Mouse (Mus musculus): ENCODE results near the gene Ap2b1. TPM values are rescaled to one million over a fixed set of nuclear protein-coding genes. Genes with fewer than 3 reads are reported as not detected.
"Not testable (repeated sequence)": the region's sequence is repeated elsewhere in the genome, so short reads cannot be mapped to it uniquely, and the experiment has no call there.

Gene Ap2b1
- polyA plus RNA-seq, 1 experiment = 26.5 TPM

- Histone ChIP-seq H3K4me1 (ENCODE audit: control insufficient read depth, insufficient read depth, insufficient read length, low read length) (no peaks in the 10 kb centered on the region; the same call in 1 of the 2 replicates), H3K27ac (replicated peaks; ENCODE audit: low read depth, low read length) (peak overlapping the region; percentile 53), H3K4me3 (ENCODE audit: insufficient read depth, low read depth, low read length) (peak overlapping the region; percentile 61)
Measured at GRCm38 (mm10) chr11:83291375-83292250, 7.2 kb upstream of the Ap2b1 start.

GRCm38 (mm10) chr11:83292251-83292587 is 6.6 kb upstream of the Ap2b1 start:
- Histone ChIP-seq H3K4me3 (ENCODE audit: insufficient read depth, low read depth, low read length) (peak overlapping the region; percentile 61), H3K4me1 (ENCODE audit: control insufficient read depth, insufficient read depth, insufficient read length, low read length) (no peaks in the 10 kb centered on the region; the same call in 1 of the 2 replicates), H3K27ac (replicated peaks; ENCODE audit: low read depth, low read length) (peak overlapping the region; percentile 53; the same call in 1 of the 2 replicates)

GRCm38 (mm10) chr11:83293182-83293581 is 5.6 kb upstream of the Ap2b1 start:
- Histone ChIP-seq H3K4me1 (ENCODE audit: control insufficient read depth, insufficient read depth, insufficient read length, low read length) (no peaks in the 10 kb centered on the region; the same call in 1 of the 2 replicates), H3K27ac (replicated peaks; ENCODE audit: low read depth, low read length) (no peak overlapping the region), H3K4me3 (ENCODE audit: insufficient read depth, low read depth, low read length) (no peak overlapping the region)

- H3K27ac ChIP-seq (replicated peaks; ENCODE audit: low read depth, low read length) = no peak overlapping the region
- H3K4me1 ChIP-seq (ENCODE audit: control insufficient read depth, insufficient read depth, insufficient read length, low read length) = no peaks in the 10 kb centered on the region; the same call in 1 of the 2 replicates
- no peak overlapping the region for H3K4me3 ChIP-seq (ENCODE audit: insufficient read depth, low read depth, low read length)
Measured at GRCm38 (mm10) chr11:83294133-83294532, 4.7 kb upstream of the Ap2b1 start.

GRCm38 (mm10) chr11:83297816-83298215 is 1.0 kb upstream of the Ap2b1 start:
- Histone ChIP-seq H3K27ac (replicated peaks; ENCODE audit: low read depth, low read length) (no peak overlapping the region), H3K4me1 (ENCODE audit: control insufficient read depth, insufficient read depth, insufficient read length, low read length) (no peaks in the 10 kb centered on the region; the same call in 1 of the 2 replicates), H3K4me3 (ENCODE audit: insufficient read depth, low read depth, low read length) (no peak overlapping the region)

GRCm38 (mm10) chr11:83299724-83300123 is 900 bp downstream of the Ap2b1 start:
- H3K27ac ChIP-seq (replicated peaks; ENCODE audit: low read depth, low read length) = no peak overlapping the region

GRCm38 (mm10) chr11:83301431-83301831 is 2.6 kb downstream of the Ap2b1 start:
- no peak overlapping the region for H3K4me3 ChIP-seq (ENCODE audit: insufficient read depth, low read depth, low read length)
- peaks cover 6% of the 10 kb centered on the region; the same call in 1 of the 2 replicates for H3K4me1 ChIP-seq (ENCODE audit: control insufficient read depth, insufficient read depth, insufficient read length, low read length)
- no peak overlapping the region for H3K27ac ChIP-seq (replicated peaks; ENCODE audit: low read depth, low read length)

More at GRCm38 (mm10) chr11:83299724-83300123, 900 bp downstream of the Ap2b1 start:
- Histone ChIP-seq H3K4me3 (ENCODE audit: insufficient read depth, low read depth, low read length) (no peak overlapping the region), H3K4me1 (ENCODE audit: control insufficient read depth, insufficient read depth, insufficient read length, low read length) (peaks cover 5% of the 10 kb centered on the region; the same call in 1 of the 2 replicates)

GRCm38 (mm10) chr11:83302124-83302523 is 3.3 kb downstream of the Ap2b1 start:
- Histone ChIP-seq H3K4me3 (ENCODE audit: insufficient read depth, low read depth, low read length) (peak overlapping the region; percentile 94), H3K27ac (replicated peaks; ENCODE audit: low read depth, low read length) (peak overlapping the region; percentile 28), H3K4me1 (ENCODE audit: control insufficient read depth, insufficient read depth, insufficient read length, low read length) (peaks cover 6% of the 10 kb centered on the region; the same call in 1 of the 2 replicates)

GRCm38 (mm10) chr11:83302526-83303251 is 3.9 kb downstream of the Ap2b1 start, which contains the start of gene Pex12:
Gene Pex12 (minus strand): TSS chr11:83302586.
- Histone ChIP-seq H3K4me1 (ENCODE audit: control insufficient read depth, insufficient read depth, insufficient read length, low read length) (peaks cover 6% of the 10 kb centered on the region; the same call in 1 of the 2 replicates), H3K27ac (replicated peaks; ENCODE audit: low read depth, low read length) (peak within 1 kb of the TSS; percentile 96), H3K4me3 (ENCODE audit: insufficient read depth, low read depth, low read length) (peak within 1 kb of the TSS; percentile 94)

- no peak overlapping the region for H3K27ac ChIP-seq (replicated peaks; ENCODE audit: low read depth, low read length)
- H3K4me3 ChIP-seq (ENCODE audit: insufficient read depth, low read depth, low read length) = no peak overlapping the region
Measured at GRCm38 (mm10) chr11:83303751-83304150, 4.9 kb downstream of the Ap2b1 start.

GRCm38 (mm10) chr11:83304485-83304884 is 5.7 kb downstream of the Ap2b1 start:
- Histone ChIP-seq H3K27ac (replicated peaks; ENCODE audit: low read depth, low read length) (no peak overlapping the region), H3K4me1 (ENCODE audit: control insufficient read depth, insufficient read depth, insufficient read length, low read length) (peaks cover 6% of the 10 kb centered on the region; the same call in 1 of the 2 replicates), H3K4me3 (ENCODE audit: insufficient read depth, low read depth, low read length) (no peak overlapping the region)

More at GRCm38 (mm10) chr11:83303751-83304150, 4.9 kb downstream of the Ap2b1 start:
- H3K4me1 ChIP-seq (ENCODE audit: control insufficient read depth, insufficient read depth, insufficient read length, low read length) = peaks cover 6% of the 10 kb centered on the region; the same call in 1 of the 2 replicates

- no peak overlapping the region for H3K4me3 ChIP-seq (ENCODE audit: insufficient read depth, low read depth, low read length)
- H3K27ac ChIP-seq (replicated peaks; ENCODE audit: low read depth, low read length) = no peak overlapping the region
- H3K4me1 ChIP-seq (ENCODE audit: control insufficient read depth, insufficient read depth, insufficient read length, low read length) = peaks cover 6% of the 10 kb centered on the region; the same call in 1 of the 2 replicates
Measured at GRCm38 (mm10) chr11:83306700-83307253, 8.0 kb downstream of the Ap2b1 start.

GRCm38 (mm10) chr11:83312471-83312870 is 13.6 kb downstream of the Ap2b1 start:
- no peak overlapping the region for H3K27ac ChIP-seq (replicated peaks; ENCODE audit: low read depth, low read length)
- no peak overlapping the region for H3K4me3 ChIP-seq (ENCODE audit: insufficient read depth, low read depth, low read length)
- H3K4me1 ChIP-seq (ENCODE audit: control insufficient read depth, insufficient read depth, insufficient read length, low read length) = peaks cover 2% of the 10 kb centered on the region; the same call in 1 of the 2 replicates

GRCm38 (mm10) chr11:83319048-83319447 is 20.2 kb downstream of the Ap2b1 start:
- Histone ChIP-seq H3K4me1 (ENCODE audit: control insufficient read depth, insufficient read depth, insufficient read length, low read length) (no peaks in the 10 kb centered on the region), H3K27ac (replicated peaks; ENCODE audit: low read depth, low read length) (no peak overlapping the region), H3K4me3 (ENCODE audit: insufficient read depth, low read depth, low read length) (no peak overlapping the region)

GRCm38 (mm10) chr11:83326692-83327091 is 27.9 kb downstream of the Ap2b1 start:
- not testable (repeated sequence) for H3K4me1 ChIP-seq (ENCODE audit: control insufficient read depth, insufficient read depth, insufficient read length, low read length); H3K4me3 ChIP-seq (ENCODE audit: insufficient read depth, low read depth, low read length); H3K27ac ChIP-seq (replicated peaks; ENCODE audit: low read depth, low read length)
